Mouse (Mus musculus): ENCODE measurements around the gene Tmem8b. TPM values are rescaled to one million over a fixed set of nuclear protein-coding genes. Genes with fewer than 3 reads are reported as not detected.
A peak's percentile ranks its signal among the peaks of the same experiment; 100 is the strongest.

Tmem8b gene
- polyA plus RNA-seq, 1 experiment from 2014 or later: 3.6 TPM

- Histone ChIP-seq H3K9me3 (replicated peaks) (no peaks in the 10 kb centered on the region), H3K36me3 (no peaks in the 10 kb centered on the region), H3K27ac (peak within 1 kb of the TSS; percentile 81), H3K9ac (no peak within 1 kb of the TSS), H3K4me1 (peaks cover 50% of the 10 kb centered on the region), H3K4me2 (no peak within 1 kb of the TSS), H3K4me3 (replicated peaks) (no peak within 1 kb of the TSS), H3K27me3 (no peaks in the 10 kb centered on the region; the same call in 1 of the 2 replicates)
- WGBS: 35% methylated on average over 3 of the region's 3 CpGs
- ATAC-seq (replicated peaks; ENCODE audit: low FRiP score): peak; percentile 73
These were observed 58.2 kb downstream of the Tmem8b start, which contains the start of gene Hrct1 for GRCm38 (mm10) chr4:43726995-43727394. TSS of gene Hrct1 (plus strand) at chr4:43727188.

GRCm38 (mm10) chr4:43727718-43728575, 59.2 kb downstream of the Tmem8b start:
- no peaks in the 10 kb centered on the region for H3K36me3 ChIP-seq
- no peak for ATAC-seq (replicated peaks; ENCODE audit: low FRiP score)
- no peak overlapping the region for H3K4me2 ChIP-seq

GRCm38 (mm10) chr4:43728576-43728954, 59.8 kb downstream of the Tmem8b start:
- Histone ChIP-seq H3K27me3 (no peaks in the 10 kb centered on the region; the same call in 1 of the 2 replicates), H3K36me3 (no peaks in the 10 kb centered on the region), H3K4me1 (peaks cover 50% of the 10 kb centered on the region), H3K4me3 (replicated peaks) (no peak overlapping the region), H3K9ac (no peak overlapping the region), H3K27ac (peak overlapping the region; percentile 81), H3K9me3 (replicated peaks) (no peaks in the 10 kb centered on the region), H3K4me2 (peak overlapping the region; percentile 14; the same call in 1 of the 2 replicates)
- peak; percentile 55; the same call in 1 of the 2 replicates for ATAC-seq (replicated peaks; ENCODE audit: low FRiP score)
- WGBS: 44% methylated on average over 5 of the region's 5 CpGs

More at GRCm38 (mm10) chr4:43727718-43728575, 59.2 kb downstream of the Tmem8b start:
- Histone ChIP-seq H3K9me3 (replicated peaks) (no peaks in the 10 kb centered on the region), H3K27me3 (no peaks in the 10 kb centered on the region; the same call in 1 of the 2 replicates), H3K27ac (peak overlapping the region; percentile 81), H3K4me1 (peaks cover 50% of the 10 kb centered on the region), H3K4me3 (replicated peaks) (no peak overlapping the region), H3K9ac (no peak overlapping the region)
- WGBS: 76% methylated on average over 7 of the region's 7 CpGs

- H3K27ac ChIP-seq: peak overlapping the region; percentile 81
- peaks cover 50% of the 10 kb centered on the region for H3K4me1 ChIP-seq
- H3K27me3 ChIP-seq: no peaks in the 10 kb centered on the region; the same call in 1 of the 2 replicates
- H3K36me3 ChIP-seq: no peaks in the 10 kb centered on the region
- ATAC-seq (replicated peaks; ENCODE audit: low FRiP score): no peak
- H3K4me2 ChIP-seq: peak overlapping the region; percentile 14; the same call in 1 of the 2 replicates
- H3K9ac ChIP-seq: no peak overlapping the region
- 59% methylated on average over 3 of the region's 3 CpGs for WGBS
- no peaks in the 10 kb centered on the region for H3K9me3 ChIP-seq (replicated peaks)
- no peak overlapping the region for H3K4me3 ChIP-seq (replicated peaks)
These were observed 60.4 kb downstream of the Tmem8b start for GRCm38 (mm10) chr4:43729126-43729525.

GRCm38 (mm10) chr4:43729794-43730550, 61.2 kb downstream of the Tmem8b start, which contains the start of gene Spaar:
TSS of gene Spaar (plus strand) at chr4:43730034.
- WGBS: 55% methylated on average over 14 of the region's 14 CpGs
- peak within 1 kb of the TSS; percentile 81 for H3K27ac ChIP-seq
- H3K4me2 ChIP-seq: peak within 1 kb of the TSS; percentile 14; the same call in 1 of the 2 replicates
- no peaks in the 10 kb centered on the region for H3K36me3 ChIP-seq
- no peak within 1 kb of the TSS for H3K9ac ChIP-seq
- no peak within 1 kb of the TSS for H3K4me3 ChIP-seq (replicated peaks)
- no peaks in the 10 kb centered on the region for H3K9me3 ChIP-seq (replicated peaks)
- H3K27me3 ChIP-seq: no peaks in the 10 kb centered on the region; the same call in 1 of the 2 replicates
- ATAC-seq (replicated peaks; ENCODE audit: low FRiP score): no peak
- H3K4me1 ChIP-seq: peaks cover 50% of the 10 kb centered on the region

- Histone ChIP-seq H3K9ac (no peak overlapping the region), H3K4me1 (peaks cover 50% of the 10 kb centered on the region), H3K27me3 (no peaks in the 10 kb centered on the region; the same call in 1 of the 2 replicates), H3K27ac (no peak overlapping the region; the same call in 1 of the 2 replicates), H3K9me3 (replicated peaks) (no peaks in the 10 kb centered on the region), H3K4me3 (replicated peaks) (no peak overlapping the region), H3K4me2 (no peak overlapping the region), H3K36me3 (no peaks in the 10 kb centered on the region)
- no peak for ATAC-seq (replicated peaks; ENCODE audit: low FRiP score)
- WGBS: 67% methylated on average over 21 of the region's 21 CpGs
These were observed 62.1 kb downstream of the Tmem8b start for GRCm38 (mm10) chr4:43730750-43731297.

- H3K9ac ChIP-seq: no peak overlapping the region
- H3K4me2 ChIP-seq: no peak overlapping the region
- WGBS: 31% methylated on average over 1 of the region's 1 CpGs
- no peaks in the 10 kb centered on the region for H3K36me3 ChIP-seq
- H3K27me3 ChIP-seq: no peaks in the 10 kb centered on the region; the same call in 1 of the 2 replicates
- ATAC-seq (replicated peaks; ENCODE audit: low FRiP score): no peak
- H3K4me1 ChIP-seq: peaks cover 38% of the 10 kb centered on the region
- H3K4me3 ChIP-seq (replicated peaks): no peak overlapping the region
- no peak overlapping the region for H3K27ac ChIP-seq
- H3K9me3 ChIP-seq (replicated peaks): no peaks in the 10 kb centered on the region
These were observed 63.4 kb downstream of the Tmem8b start for GRCm38 (mm10) chr4:43732171-43732570.

GRCm38 (mm10) chr4:43733186-43733585, 64.4 kb downstream of the Tmem8b start:
- Histone ChIP-seq H3K36me3 (no peaks in the 10 kb centered on the region), H3K4me1 (peaks cover 28% of the 10 kb centered on the region), H3K27me3 (no peaks in the 10 kb centered on the region; the same call in 1 of the 2 replicates), H3K9me3 (replicated peaks) (no peaks in the 10 kb centered on the region), H3K9ac (no peak overlapping the region), H3K4me3 (replicated peaks) (no peak overlapping the region), H3K27ac (no peak overlapping the region), H3K4me2 (no peak overlapping the region)
- ATAC-seq (replicated peaks; ENCODE audit: low FRiP score): no peak
- WGBS: 84% methylated on average over 5 of the region's 5 CpGs

GRCm38 (mm10) chr4:43737144-43737543, 68.4 kb downstream of the Tmem8b start:
- WGBS: 69% methylated on average over 6 of the region's 6 CpGs
- H3K4me1 ChIP-seq: no peaks in the 10 kb centered on the region

GRCm38 (mm10) chr4:43738989-43739674, 70.4 kb downstream of the Tmem8b start:
- 75% methylated on average over 8 of the region's 8 CpGs for WGBS
- Histone ChIP-seq H3K27ac (no peak overlapping the region), H3K4me2 (no peak overlapping the region), H3K9ac (no peak overlapping the region), H3K27me3 (no peaks in the 10 kb centered on the region), H3K36me3 (no peaks in the 10 kb centered on the region), H3K4me3 (replicated peaks) (no peak overlapping the region), H3K4me1 (no peaks in the 10 kb centered on the region), H3K9me3 (replicated peaks) (no peaks in the 10 kb centered on the region)
- no peak for ATAC-seq (replicated peaks; ENCODE audit: low FRiP score)

More at GRCm38 (mm10) chr4:43737144-43737543, 68.4 kb downstream of the Tmem8b start:
- H3K9ac ChIP-seq: no peak overlapping the region
- no peaks in the 10 kb centered on the region for H3K9me3 ChIP-seq (replicated peaks)
- no peaks in the 10 kb centered on the region for H3K27me3 ChIP-seq
- no peak for ATAC-seq (replicated peaks; ENCODE audit: low FRiP score)
- no peak overlapping the region for H3K27ac ChIP-seq
- no peak overlapping the region for H3K4me2 ChIP-seq
- no peak overlapping the region for H3K4me3 ChIP-seq (replicated peaks)
- H3K36me3 ChIP-seq: no peaks in the 10 kb centered on the region

GRCm38 (mm10) chr4:43741526-43741925, 72.8 kb downstream of the Tmem8b start:
- no peaks in the 10 kb centered on the region for H3K4me1 ChIP-seq
- no peaks in the 10 kb centered on the region for H3K9me3 ChIP-seq (replicated peaks)
- no peak overlapping the region for H3K27ac ChIP-seq
- no peak overlapping the region for H3K9ac ChIP-seq
- 44% methylated on average over 5 of the region's 5 CpGs for WGBS
- no peaks in the 10 kb centered on the region for H3K36me3 ChIP-seq
- no peak for ATAC-seq (replicated peaks; ENCODE audit: low FRiP score)
- no peaks in the 10 kb centered on the region for H3K27me3 ChIP-seq
- no peak overlapping the region for H3K4me3 ChIP-seq (replicated peaks)
- no peak overlapping the region for H3K4me2 ChIP-seq

Measured in kidney, embryonic 15.5 days (tissue).